Mouse (Mus musculus) CH12.LX (cell line): ENCODE results near the gene Gm49354. TPM values are rescaled to one million over a fixed set of nuclear protein-coding genes. Genes with fewer than 3 reads are reported as not detected.

Experiments
- DNase-seq: peaks from one replicate; pipeline ENCODE4 v3.0.0-alpha.2; 2013; ENCODE audit errors: extremely low read depth
- H3K27ac ChIP-seq: 2 replicates; pipeline ENCODE4 v1.5.1; 2012; ENCODE audit warnings: low read depth, mild to moderate bottlenecking, control low read depth, moderate library complexity; ENCODE audit not compliant: insufficient read depth
- H3K27me3 ChIP-seq: replicated peaks from 2 replicates; pipeline ENCODE3; 2012; ENCODE audit warnings: inconsistent platforms
- H3K36me3 ChIP-seq, 2 experiments: replicated peaks in 1 of 2; 2 replicates each; pipeline versions ENCODE3 to v1.6.1; 2012; ENCODE audit warnings: inconsistent platforms in 1 of 2, low read length in 1 of 2, mild to moderate bottlenecking in 1 of 2, mixed read lengths in 1 of 2, moderate library complexity in 1 of 2; ENCODE audit not compliant: control insufficient read depth in 1 of 2, insufficient read depth in 1 of 2
- H3K4me1 ChIP-seq, 2 experiments: 2 replicates each; pipeline ENCODE4 v1.6.1; 2012; ENCODE audit warnings: inconsistent platforms in 1 of 2, moderate library complexity in 1 of 2; ENCODE audit not compliant: insufficient read depth in 2 of 2, control insufficient read depth in 1 of 2
- H3K4me2 ChIP-seq: 2 replicates; pipeline ENCODE4 v1.6.1; 2012; ENCODE audit warnings: low read depth, mild to moderate bottlenecking, control low read depth; ENCODE audit not compliant: poor library complexity, insufficient read depth, severe bottlenecking
- H3K4me3 ChIP-seq, 3 experiments: fragments of 150-350 bp in 1 of 3; sonication (generic) in 1 of 3; replicated peaks in 1 of 3; 2 replicates each; pipeline versions ENCODE3 to v1.5.1; 2011 to 2012; ENCODE audit warnings: low read depth in 2 of 3, low read length in 2 of 3, mild to moderate bottlenecking in 2 of 3, moderate library complexity in 2 of 3, control low read depth in 1 of 3, improper control_type of control experiment in 1 of 3, inconsistent platforms in 1 of 3, mixed read lengths in 1 of 3; ENCODE audit not compliant: poor library complexity in 1 of 3
- H3K79me2 ChIP-seq: replicated peaks from 2 replicates; pipeline ENCODE4 v1.6.1; 2012; ENCODE audit warnings: mild to moderate bottlenecking, moderate library complexity; ENCODE audit not compliant: control insufficient read depth, poor library complexity, insufficient read depth, severe bottlenecking; ENCODE audit errors: extremely low read depth
- H3K9ac ChIP-seq: 2 replicates; pipeline ENCODE4 v1.6.1; 2012; ENCODE audit warnings: low read depth, mild to moderate bottlenecking, control low read depth, moderate library complexity; ENCODE audit not compliant: insufficient read depth
- H3K9me3 ChIP-seq: replicated peaks from 2 replicates; pipeline ENCODE3; 2012; ENCODE audit warnings: low read length, inconsistent platforms, mixed read lengths
- CHD1 ChIP-seq: IDR thresholded peaks from 2 replicates; pipeline ENCODE4 v1.6.1; 2012; ENCODE audit warnings: low read depth, low read length, improper control_type of control experiment, inconsistent platforms
- CTCF ChIP-seq, 2 experiments: IDR thresholded peaks in 1 of 2; conservative IDR thresholded peaks in 1 of 2; 2 replicates each; pipeline ENCODE4 v1.5.1; 2011 to 2012; ENCODE audit warnings: low read depth in 2 of 2, low read length in 2 of 2, improper control_type of control experiment in 1 of 2, inconsistent platforms in 1 of 2, mild to moderate bottlenecking in 1 of 2, moderate library complexity in 1 of 2
- E2F4 ChIP-seq: IDR thresholded peaks from 2 replicates; pipeline ENCODE4 v1.6.1; 2011; ENCODE audit warnings: low read depth, low read length, improper control_type of control experiment; ENCODE audit not compliant: insufficient replicate concordance
- ELF1 ChIP-seq: IDR thresholded peaks from 2 replicates; pipeline ENCODE4 v1.6.1; 2014; ENCODE audit warnings: low read depth, mild to moderate bottlenecking, inconsistent platforms, low read length, improper control_type of control experiment
- EP300 ChIP-seq: IDR thresholded peaks from 2 replicates; pipeline ENCODE4 v1.6.1; 2011; ENCODE audit warnings: low read length, improper control_type of control experiment
- ETS1 ChIP-seq: conservative IDR thresholded peaks from 2 replicates; pipeline ENCODE4 v1.6.1; 2012; ENCODE audit warnings: low read depth, mild to moderate bottlenecking, inconsistent platforms, low read length, improper control_type of control experiment, moderate library complexity
- HCFC1 ChIP-seq: IDR thresholded peaks from 2 replicates; pipeline ENCODE4 v1.6.1; 2012; ENCODE audit warnings: low read depth, mild to moderate bottlenecking, inconsistent platforms, low read length, improper control_type of control experiment
- IRF4 ChIP-seq: IDR thresholded peaks from 2 replicates; pipeline ENCODE4 v1.6.1; 2014; ENCODE audit warnings: low read depth, mild to moderate bottlenecking, inconsistent platforms, low read length, improper control_type of control experiment
- JUND ChIP-seq: conservative IDR thresholded peaks from 2 replicates; pipeline ENCODE4 v1.6.1; 2011; ENCODE audit warnings: low read depth, low read length, improper control_type of control experiment
- KAT2A ChIP-seq: IDR thresholded peaks from 2 replicates; pipeline ENCODE4 v1.6.1; 2012; ENCODE audit warnings: low read length, improper control_type of control experiment, inconsistent platforms; ENCODE audit not compliant: insufficient replicate concordance
- MAX ChIP-seq: IDR thresholded peaks from 2 replicates; pipeline ENCODE4 v1.6.1; 2011; ENCODE audit warnings: low read length, improper control_type of control experiment
- MAZ ChIP-seq: IDR thresholded peaks from 2 replicates; pipeline ENCODE4 v1.6.1; 2012; ENCODE audit warnings: low read depth, mild to moderate bottlenecking, inconsistent platforms, low read length, improper control_type of control experiment, moderate library complexity
- MEF2A ChIP-seq: IDR thresholded peaks from 2 replicates; pipeline ENCODE4 v1.6.1; 2014; ENCODE audit warnings: low read depth, mild to moderate bottlenecking, inconsistent platforms, low read length, improper control_type of control experiment, borderline replicate concordance
- MYC ChIP-seq: IDR thresholded peaks from 2 replicates; pipeline ENCODE4 v1.6.1; 2011; ENCODE audit warnings: low read depth, mild to moderate bottlenecking, improper control_type of control experiment, low read length
- NELFE ChIP-seq: IDR thresholded peaks from 2 replicates; pipeline ENCODE4 v1.6.1; 2011; ENCODE audit warnings: low read depth, low read length, improper control_type of control experiment
- NRF1 ChIP-seq: IDR thresholded peaks from 2 replicates; pipeline ENCODE4 v1.6.1; 2014; ENCODE audit warnings: low read depth, mild to moderate bottlenecking, inconsistent platforms, low read length, improper control_type of control experiment, moderate library complexity
- PAX5 ChIP-seq: IDR thresholded peaks from 2 replicates; pipeline ENCODE4 v1.6.1; 2012; ENCODE audit warnings: low read length, inconsistent platforms, mixed read lengths
- POLR2A ChIP-seq: IDR thresholded peaks from 2 replicates; pipeline ENCODE4 v1.6.1; 2011; ENCODE audit warnings: low read depth, mild to moderate bottlenecking, improper control_type of control experiment, low read length
- POLR2AphosphoS2 ChIP-seq: IDR thresholded peaks from 2 replicates; pipeline ENCODE4 v1.6.1; 2011; ENCODE audit warnings: low read depth, low read length, improper control_type of control experiment
- RCOR1 ChIP-seq: conservative IDR thresholded peaks from 2 replicates; pipeline ENCODE4 v1.6.1; 2012; ENCODE audit warnings: low read depth, mild to moderate bottlenecking, inconsistent platforms, low read length, improper control_type of control experiment
- SIN3A ChIP-seq: IDR thresholded peaks from 2 replicates; pipeline ENCODE4 v1.6.1; 2012; ENCODE audit warnings: low read length, improper control_type of control experiment, inconsistent platforms
- TBP ChIP-seq: conservative IDR thresholded peaks from 2 replicates; pipeline ENCODE4 v1.6.1; 2011; ENCODE audit warnings: low read depth, low read length, improper control_type of control experiment
- TCF12 ChIP-seq: IDR thresholded peaks from 2 replicates; pipeline ENCODE4 v1.6.1; 2014; ENCODE audit warnings: low read depth, mild to moderate bottlenecking, inconsistent platforms, low read length, improper control_type of control experiment
- UBTF ChIP-seq: IDR thresholded peaks from 2 replicates; pipeline ENCODE4 v1.6.1; 2012; ENCODE audit warnings: low read depth, mild to moderate bottlenecking, inconsistent platforms, low read length, improper control_type of control experiment, moderate library complexity
- USF2 ChIP-seq: conservative IDR thresholded peaks from 2 replicates; pipeline ENCODE4 v1.6.1; 2011; ENCODE audit warnings: low read depth, low read length, improper control_type of control experiment
- ZC3H11A ChIP-seq: IDR thresholded peaks from 2 replicates; pipeline ENCODE4 v1.6.1; 2012; ENCODE audit warnings: low read depth, mild to moderate bottlenecking, inconsistent platforms, low read length, improper control_type of control experiment
- ZKSCAN1 ChIP-seq: IDR thresholded peaks from 2 replicates; pipeline ENCODE4 v1.6.1; 2012; ENCODE audit warnings: low read depth, inconsistent platforms, low read length, improper control_type of control experiment, borderline replicate concordance
- ZMIZ1 ChIP-seq: IDR thresholded peaks from 2 replicates; pipeline ENCODE4 v1.6.1; 2012; ENCODE audit warnings: low read depth, mild to moderate bottlenecking, inconsistent platforms, low read length, improper control_type of control experiment
- ZNF384 ChIP-seq: IDR thresholded peaks from 2 replicates; pipeline ENCODE4 v1.6.1; 2012; ENCODE audit warnings: low read depth, low read length, improper control_type of control experiment, inconsistent platforms
- dilution Hi-C: fragments of 300-500 bp; cut with MboI; formaldehyde crosslinking; loops from 2 replicates; pipeline ENCODE4 v1.14.3; 2020; ENCODE audit warnings: low sequenced_read_pairs; ENCODE audit not compliant: extremely low pct_unique_long_range_greater_than_20kb, extremely low pct_ligation_motif_present
- in situ Hi-C: fragments of 300-500 bp; cut with MboI; formaldehyde crosslinking; loops from 3 replicates; pipeline ENCODE4 v1.14.3; 2019; ENCODE audit warnings: low sequenced_read_pairs, low pct_ligation_motif_present, low pct_unique_long_range_greater_than_20kb, mixed read lengths
- polyA plus RNA-seq: library from polyadenylated mRNA; unstranded; fragments of >175 nt; gene quantifications from 2 replicates; pipeline ENCODE4 v1.2.1, GENCODE M21; 2012; ENCODE audit warnings: low read depth; ENCODE audit not compliant: insufficient read length
- total RNA-seq, 2 experiments: library from RNA; depleted of rRNA; stranded (reverse); fragments of 300-350 nt in 1 of 2; fragments of >200 nt in 1 of 2; gene quantifications; 2 replicates each; pipeline ENCODE4 v1.2.3; 2012 to 2014

Gm49354 gene
- total and polyA plus RNA-seq, 3 experiments: not detected

DNA sequence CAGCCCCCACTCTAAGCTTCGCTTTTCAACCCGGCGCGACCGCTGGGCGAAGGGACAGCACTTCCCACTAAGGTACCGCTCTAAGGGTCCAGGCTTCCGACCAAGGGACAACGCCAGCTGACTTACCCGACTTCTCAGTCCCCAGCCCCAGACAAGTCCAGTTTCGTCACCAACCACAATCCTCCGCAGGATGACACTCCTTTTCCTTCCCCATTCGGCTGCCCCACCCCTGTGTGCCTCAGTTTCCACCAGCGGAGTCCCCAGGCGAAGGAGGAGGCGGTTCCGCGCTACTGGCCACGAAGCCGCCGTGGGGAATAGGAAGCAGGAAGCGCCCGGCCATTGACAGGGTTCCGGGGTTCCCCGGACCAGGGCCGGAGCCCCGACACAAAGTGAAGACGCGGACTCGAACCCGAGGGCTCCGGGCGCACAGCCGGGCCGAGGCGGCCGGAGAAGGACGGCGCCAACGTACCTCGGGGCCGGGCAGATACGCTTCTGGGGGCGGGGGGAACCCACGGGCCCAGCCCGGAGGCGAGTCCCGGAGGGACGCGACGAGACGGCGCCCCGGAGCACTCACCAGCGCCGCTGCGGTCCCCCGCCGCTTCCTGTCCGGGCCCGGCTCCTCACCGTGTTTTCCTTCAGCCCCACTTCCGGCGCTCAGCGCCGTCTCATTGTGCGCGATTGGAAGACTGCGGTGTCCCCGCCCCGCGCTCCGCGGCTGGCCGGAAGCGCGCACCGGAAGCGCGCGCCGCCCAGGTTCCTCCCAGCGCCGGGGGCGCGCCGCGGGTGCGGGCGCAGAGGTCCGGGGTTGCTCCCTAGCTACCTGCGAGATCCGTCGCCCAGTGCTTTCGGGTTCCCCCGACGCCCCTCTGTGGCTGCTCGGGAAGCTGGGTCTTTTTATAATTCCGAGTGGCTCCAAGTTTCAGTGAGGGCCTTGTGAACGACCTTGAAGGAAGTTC lies 40.7 kb upstream of the Gm49354 start, which contains the start of gene Tut7:
Gene Tut7 (minus strand): TSS at position 641 of the 956 bp plus-strand sequence.
- peak within 1 kb of the TSS; percentile 84 for H3K27ac ChIP-seq
- H3K36me3 ChIP-seq: peaks cover 3 to 16% of the 10 kb centered on the region in 2 experiments
- peak within 1 kb of the TSS; percentile 95 for H3K4me2 ChIP-seq
- in situ Hi-C loops: no loop called here
- DNase-seq: peak; percentile 92
- H3K9me3 ChIP-seq: no peaks in the 10 kb centered on the region
- peaks cover 11 to 43% of the 10 kb centered on the region in 2 experiments; a peak in 3 of 4 replicates for H3K4me1 ChIP-seq
- peaks cover 2% of the 10 kb centered on the region for H3K27me3 ChIP-seq
- dilution Hi-C loops: no loop called here
- peak within 1 kb of the TSS; percentile 75 to 86 (median 78) for H3K4me3 ChIP-seq
- H3K9ac ChIP-seq: peak within 1 kb of the TSS; percentile 57
- TF ChIP-seq HCFC1 (peak; percentile 84), ZNF384 (peak; percentile 33; the same call in 1 of the 2 replicates), USF2 (no peak), IRF4 (peak; percentile 68), UBTF (no peak), CTCF (conservative IDR thresholded peaks at IDR 0.05 in 1 of 2, IDR thresholded peaks at IDR 0.05 in 1 of 2; ENCODE audit: low read depth in 2 of 2, low read length in 2 of 2) (no peak), MAZ (peak; percentile 31; the same call in 1 of the 2 replicates), SIN3A (peak; percentile 78), ETS1 (peak; percentile 93), ZMIZ1 (peak; percentile 91), MEF2A (peak; percentile 70), NRF1 (peak; percentile 61), E2F4 (no peak), TBP (no peak; the same call in 1 of the 2 replicates), RCOR1 (peak; percentile 73; the same call in 1 of the 2 replicates), KAT2A (peak; percentile 80; the same call in 1 of the 2 replicates), MAX (peak; percentile 46), POLR2A (peak; percentile 93), EP300 (peak; percentile 46; the same call in 1 of the 2 replicates), NELFE (peak; percentile 93), ZC3H11A (no peak), ELF1 (peak; percentile 95), ZKSCAN1 (no peak), PAX5 (no peak), MYC (no peak), POLR2AphosphoS2 (0 out of 2 replicates have a peak, but pooled peaks have one; percentile 35), TCF12 (peak; percentile 88), CHD1 (no peak), JUND (no peak)
- peaks cover 35% of the 10 kb centered on the region for H3K79me2 ChIP-seq
